Mouse (Mus musculus) heart, postnatal 25 days (tissue): ENCODE measurements around the gene Acrbp. TPM values are rescaled to one million over a fixed set of nuclear protein-coding genes. Genes with fewer than 3 reads are reported as not detected.

Experiments
- DNase-seq: peaks from one replicate; pipeline ENCODE4 v3.0.0; 2022; ENCODE audit warnings: low spot score
- intact Hi-C: fragments of 180-260 bp; cut with DNase I; formaldehyde crosslinking; loops from one replicate; pipeline ENCODE4 v1.15.1; 2025
- microRNA-seq: library from miRNA; unstranded; fragments of <30 nt; microRNA quantifications from one replicate; pipeline ENCODE4 v1.2.0, GENCODE M21; 2022
- total RNA-seq, 2 experiments: library from RNA; stranded (reverse); gene quantifications; 2 replicates each; pipeline ENCODE4 v1.2.3; 2021

Acrbp gene
- total RNA-seq, 2 experiments from 2014 or later = 2.5 to 4.1 TPM

DNA sequence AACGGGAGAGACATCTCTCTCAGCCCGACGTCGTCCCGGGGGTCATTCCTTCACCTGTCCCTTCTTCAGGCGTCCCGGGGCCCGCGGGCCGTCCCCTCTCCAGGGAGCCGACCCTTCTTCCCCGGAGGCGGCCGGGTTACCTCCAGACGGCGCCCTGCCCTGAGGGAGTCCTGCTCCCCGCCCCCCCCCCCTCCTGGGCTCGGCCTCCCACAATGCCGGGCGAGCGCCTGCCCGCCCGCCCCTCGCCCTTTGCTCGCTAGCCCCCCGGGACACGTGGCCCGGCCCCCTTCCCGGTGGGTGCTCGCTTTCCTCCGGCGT lies 46.7 kb downstream of the Acrbp start:
- DNase-seq = no peak
- intact Hi-C loops = loop anchor here (5.0 kb wide), 1 partner anchor 36 kb away; the partner anchor contains the start of gene Nop2

DNA sequence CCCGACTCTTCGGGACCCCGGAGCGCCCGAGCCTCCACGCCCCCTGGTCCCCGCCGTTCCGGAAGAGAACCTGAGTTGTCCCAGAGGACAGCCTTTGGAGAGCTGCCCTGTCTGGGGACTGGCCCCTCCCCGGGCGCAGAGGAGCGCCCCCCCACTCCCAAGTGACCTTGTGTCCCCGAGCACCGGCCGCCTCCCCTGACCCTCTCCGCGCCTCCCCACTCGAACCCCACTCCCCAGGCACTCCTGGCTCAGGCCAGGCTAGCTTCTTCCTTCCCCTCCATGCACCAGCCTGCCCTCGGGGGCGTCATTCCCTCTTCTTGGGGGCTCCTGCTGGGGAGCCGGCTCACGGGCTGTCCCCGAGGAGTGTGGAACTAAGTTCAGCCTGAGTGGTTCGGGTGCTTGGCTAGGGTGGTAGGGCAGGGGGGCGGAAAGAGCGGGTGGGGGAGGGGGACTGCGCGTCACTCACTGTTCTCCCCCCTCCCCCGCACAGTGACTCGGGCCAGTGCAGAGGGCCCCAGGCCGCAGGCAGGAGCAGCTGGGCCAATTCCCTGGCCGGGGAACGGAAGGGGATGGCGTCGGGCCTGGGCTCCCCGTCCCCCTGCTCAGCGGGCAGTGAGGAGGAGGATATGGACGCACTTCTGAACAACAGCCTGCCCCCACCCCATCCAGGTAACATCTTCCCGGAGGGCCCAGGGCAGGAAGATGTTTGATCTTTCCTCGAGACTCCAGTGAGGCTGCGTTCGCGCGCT lies 47.3 kb downstream of the Acrbp start:
- DNase-seq = peak; percentile 49
- intact Hi-C loops = loop anchor here (5.0 kb wide), 1 partner anchor 36 kb away; the partner anchor contains the start of gene Nop2

DNA sequence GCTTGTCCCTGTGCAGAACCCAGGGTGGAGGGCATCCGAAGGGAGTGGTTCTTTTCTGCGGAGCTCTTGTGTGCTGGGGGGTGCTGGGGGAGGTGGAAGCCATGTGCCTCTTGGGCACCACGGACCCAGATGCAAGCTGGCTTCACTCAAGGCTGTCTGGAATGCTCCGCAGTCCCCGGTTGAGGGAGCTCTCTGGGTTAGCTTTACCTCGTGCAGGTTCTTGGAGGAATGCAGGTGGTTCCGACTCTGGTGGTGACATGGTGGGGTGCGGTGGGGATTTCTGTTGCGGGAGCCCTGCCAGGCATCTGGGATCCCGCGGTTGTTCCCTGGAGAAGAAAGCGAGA lies 47.8 kb downstream of the Acrbp start:
- no peak for DNase-seq
- intact Hi-C loops = loop anchor here (5.0 kb wide), 1 partner anchor 35 kb away; the partner anchor contains the start of gene Nop2

DNA sequence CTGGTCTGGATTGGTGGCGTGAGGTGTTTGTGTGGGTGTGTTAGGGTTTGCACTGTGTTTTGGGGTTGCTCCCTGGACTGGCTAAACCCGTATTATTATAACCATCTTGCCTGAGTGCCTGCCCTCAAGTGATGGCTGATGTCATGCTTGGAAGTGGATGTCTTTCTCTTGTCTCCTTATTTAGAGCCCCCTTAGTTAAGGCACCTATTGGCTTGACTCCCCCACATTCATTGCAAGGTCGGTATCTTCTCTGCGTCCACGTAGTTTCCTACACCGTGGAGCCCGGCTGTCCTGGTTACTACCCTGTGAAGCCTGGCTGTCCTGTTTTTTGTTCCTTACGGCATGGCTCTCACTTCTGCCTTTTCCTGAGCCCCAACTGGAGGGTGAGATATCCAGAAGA lies 48.5 kb downstream of the Acrbp start:
- intact Hi-C loops = loop anchor here (5.0 kb wide), 1 partner anchor 34 kb away; the partner anchor contains the start of gene Nop2
- no peak for DNase-seq

DNA sequence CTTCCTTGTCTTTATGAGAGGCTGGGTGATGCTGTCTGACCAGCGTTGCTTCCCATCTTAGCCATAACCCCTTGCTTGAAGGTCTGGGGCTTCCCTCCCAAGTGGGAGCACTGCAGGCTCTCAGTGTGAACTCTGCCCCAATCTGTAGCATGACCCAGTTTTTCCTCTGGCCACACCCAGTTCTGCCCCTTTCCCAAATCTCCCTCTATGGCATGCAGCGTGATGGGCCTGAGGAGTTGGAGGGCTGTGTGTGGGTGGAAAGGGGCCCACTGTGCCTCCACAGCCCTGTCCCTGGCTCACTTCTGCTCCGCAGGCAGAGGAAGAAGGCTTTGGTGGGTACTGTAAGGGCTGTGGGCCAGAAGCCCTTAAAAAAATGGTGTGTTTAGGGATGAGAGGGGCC lies 49.0 kb downstream of the Acrbp start:
- intact Hi-C loops = loop anchor here (5.0 kb wide), 1 partner anchor 34 kb away; the partner anchor contains the start of gene Nop2
- DNase-seq = no peak

DNA sequence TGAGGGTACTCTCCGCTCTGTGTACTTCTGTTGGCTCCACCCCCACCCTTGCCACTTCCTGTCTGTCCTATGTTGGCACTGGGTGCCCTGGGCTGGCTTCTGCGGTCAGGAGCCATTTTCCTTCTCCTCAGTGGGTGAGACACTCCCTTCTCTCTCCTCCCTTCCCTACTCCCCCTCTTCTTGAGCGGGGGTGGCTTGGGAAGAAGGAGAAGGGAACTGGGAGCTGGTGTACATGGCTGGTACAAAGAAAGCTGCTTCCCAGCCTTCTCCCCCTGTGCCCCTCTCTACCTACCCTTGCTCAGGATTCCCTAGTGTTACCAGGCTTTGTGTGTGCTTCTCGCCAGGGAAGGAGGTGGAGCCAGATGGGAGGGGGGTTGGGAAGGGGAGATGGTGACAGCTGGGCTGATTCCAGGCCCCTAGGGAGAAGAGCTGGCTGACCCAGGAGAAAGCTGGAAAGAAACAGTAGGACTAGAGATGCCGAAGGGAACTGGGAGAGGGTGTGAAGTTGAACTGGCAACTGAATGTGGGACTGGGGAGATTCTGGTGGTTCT lies 50.0 kb downstream of the Acrbp start:
- intact Hi-C loops = loop anchor here (5.0 kb wide), 1 partner anchor 33 kb away; the partner anchor contains the start of gene Nop2
- DNase-seq = peak; percentile 43

DNA sequence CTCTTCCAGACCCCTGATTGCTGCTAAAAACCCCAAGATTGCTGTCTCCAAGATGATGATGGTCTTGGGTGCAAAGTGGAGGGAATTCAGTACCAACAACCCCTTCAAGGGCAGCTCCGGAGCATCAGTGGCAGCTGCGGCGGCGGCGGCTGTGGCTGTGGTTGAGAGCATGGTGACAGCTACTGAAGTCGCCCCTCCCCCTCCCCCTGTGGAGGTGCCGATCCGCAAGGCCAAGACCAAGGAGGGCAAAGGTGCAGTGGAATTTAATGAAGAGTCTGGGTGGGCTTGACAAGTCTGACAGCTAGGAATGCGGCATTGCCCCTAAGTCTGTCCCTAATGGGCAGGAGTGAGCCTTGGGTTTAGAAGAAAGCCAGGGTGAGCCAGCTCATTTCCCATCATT lies 52.0 kb downstream of the Acrbp start:
- intact Hi-C loops = no loop called here
- DNase-seq = no peak

DNA sequence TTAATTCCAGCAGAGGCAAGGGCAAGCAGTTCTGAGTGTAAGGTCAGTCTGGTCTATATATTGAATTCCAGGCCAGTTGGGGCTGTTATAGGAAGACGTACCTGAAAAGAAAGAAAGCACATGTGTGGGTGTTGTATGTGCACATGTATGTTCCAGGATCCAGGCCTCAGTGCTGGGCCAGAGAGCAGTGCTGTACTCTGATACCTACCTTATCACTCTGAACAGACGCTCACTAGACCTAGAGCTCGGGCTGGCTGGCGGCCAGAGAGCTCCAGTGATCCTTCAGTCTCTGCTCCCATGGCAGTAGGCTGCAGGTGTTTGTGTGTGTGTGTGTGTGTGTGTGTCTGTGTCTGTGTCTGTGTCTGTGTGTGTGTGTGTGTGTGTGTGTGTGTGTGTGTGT lies 54.7 kb downstream of the Acrbp start:
- intact Hi-C loops = no loop called here
- DNase-seq = no peak

DNA sequence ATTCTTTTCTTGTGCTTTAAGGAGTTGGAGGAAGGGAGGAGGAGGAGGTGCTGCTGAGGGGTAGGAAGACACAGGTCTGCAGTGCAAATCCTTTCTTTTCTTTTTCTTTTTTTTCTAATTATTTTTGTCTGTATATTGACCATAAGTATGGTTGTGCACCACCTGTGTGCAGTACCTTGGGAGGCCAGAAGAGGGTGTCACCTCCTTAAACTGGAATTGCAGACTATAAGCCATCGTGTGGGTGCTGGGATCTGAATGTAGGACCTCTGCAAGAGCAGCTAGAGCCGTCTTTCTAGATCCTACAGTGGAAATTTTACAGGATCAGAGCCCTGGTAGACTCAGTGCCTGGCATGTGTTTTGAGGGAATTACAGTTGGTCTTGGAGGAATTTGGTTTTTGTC lies 58.2 kb downstream of the Acrbp start:
- DNase-seq = no peak
- intact Hi-C loops = no loop called here

DNA sequence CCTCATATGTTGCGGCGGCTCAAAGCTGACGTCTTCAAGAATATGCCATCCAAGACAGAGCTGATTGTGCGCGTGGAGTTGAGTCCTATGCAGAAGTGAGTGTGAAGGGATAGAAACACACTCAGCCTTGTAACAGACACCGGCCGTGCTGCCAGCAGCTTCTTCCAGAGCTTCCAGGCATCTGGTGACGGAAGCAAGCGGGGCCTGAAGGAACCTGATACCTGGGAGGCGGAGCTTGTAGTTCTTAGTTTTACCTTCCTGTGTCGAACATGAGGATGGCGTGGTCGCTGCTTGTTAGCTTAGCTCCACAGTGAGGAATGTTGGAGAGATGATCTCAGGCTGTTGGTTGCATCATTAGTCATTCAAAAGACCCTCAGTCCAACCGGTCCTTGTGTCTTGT lies 59.9 kb downstream of the Acrbp start:
- intact Hi-C loops = no loop called here
- no peak for DNase-seq

DNA sequence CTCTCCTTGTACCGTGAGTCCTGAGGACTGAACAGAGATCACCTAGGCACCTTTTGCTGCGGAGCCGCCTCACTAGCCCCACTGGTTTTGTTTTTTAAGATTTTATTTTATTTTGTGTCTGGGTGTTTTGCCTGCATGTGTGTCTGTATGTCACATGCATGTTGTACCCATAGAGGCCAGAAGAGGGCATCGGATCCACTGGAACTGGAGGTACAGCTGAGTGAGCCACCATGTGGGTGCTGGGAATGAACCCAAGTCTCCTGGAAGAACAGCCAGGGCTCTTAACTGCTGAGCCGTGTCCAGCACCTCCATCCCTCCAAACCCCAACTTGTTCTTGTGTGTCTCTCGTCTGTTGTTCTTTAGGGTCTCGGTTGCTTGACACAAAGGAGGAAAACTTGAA lies 61.4 kb downstream of the Acrbp start:
- intact Hi-C loops = no loop called here
- no peak for DNase-seq

DNA sequence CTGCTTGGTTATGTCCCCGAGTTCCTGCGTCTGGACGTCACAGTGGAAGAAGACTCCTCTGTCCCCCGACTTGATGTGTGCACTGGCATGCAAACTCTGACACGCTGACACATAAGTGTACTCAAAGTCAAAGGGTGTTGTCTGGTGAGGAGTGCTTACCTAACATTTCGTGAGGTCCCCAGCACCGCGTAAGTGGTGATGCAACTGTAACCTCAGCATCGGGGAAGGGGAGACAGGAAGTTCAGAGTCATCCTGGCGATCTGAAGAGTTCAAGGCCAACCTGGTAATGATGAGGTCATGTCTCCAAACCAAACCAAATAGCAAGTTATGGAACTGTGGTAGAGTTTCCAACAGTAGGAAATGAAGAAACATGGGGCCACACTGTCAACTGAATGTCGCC lies 63.1 kb downstream of the Acrbp start:
- DNase-seq = no peak
- intact Hi-C loops = no loop called here

Small RNA genes lying within 50 kb of the gene (microRNA-seq; reads per million reads assigned to microRNA genes)
- 0.83 reads per million for gene Mir7045

Other genes with a start within 250 kb of the Acrbp start
- gene Spsb2, start 241.0 kb upstream of the Acrbp start, total RNA-seq = 1 to 10 TPM; 2.9 to 3.3 TPM
- gene Tpi1, start 235.4 kb upstream of the Acrbp start, total RNA-seq = 100 to 1,000 TPM; 837 to 904 TPM
- gene Usp5, start 220.2 kb upstream of the Acrbp start, total RNA-seq = 10 to 100 TPM; 73.7 to 75.3 TPM
- 1 to 10 TPM in 1 of 2 experiments, under 1 TPM in 1; 0.91 to 1.6 TPM for gene Cdca3, start 220.1 kb upstream of the Acrbp start, total RNA-seq
- gene Gnb3, start 209.4 kb upstream of the Acrbp start, total RNA-seq = 1 to 10 TPM; 3.0 to 3.2 TPM
- gene P3h3, start 191.9 kb upstream of the Acrbp start, total RNA-seq = 10 to 100 TPM; 12.3 to 13.5 TPM
- gene Gpr162, start 185.7 kb upstream of the Acrbp start, total RNA-seq = 1 to 10 TPM in 1 of 2 experiments, under 1 TPM in 1; 0.62 to 1.0 TPM
- gene Cd4, start 161.5 kb upstream of the Acrbp start, total RNA-seq = 1 to 10 TPM in 1 of 2 experiments, under 1 TPM in 1; 0.73 to 1.3 TPM
- under 1 TPM; 0.34 to 0.83 TPM for gene Lag3, start 138.0 kb upstream of the Acrbp start, total RNA-seq
- 100 to 1,000 TPM; 235 to 245 TPM for gene Ptms, start 129.6 kb upstream of the Acrbp start, total RNA-seq
- 100 to 1,000 TPM; 205 to 207 TPM for gene Mlf2, start 118.3 kb upstream of the Acrbp start, total RNA-seq
- gene Cops7a, start 84.2 kb upstream of the Acrbp start, total RNA-seq = 10 to 100 TPM; 85.8 to 88.6 TPM
- 1 to 10 TPM in 1 of 2 experiments, under 1 TPM in 1; 0.49 to 1.1 TPM for gene Pianp, start 53.0 kb upstream of the Acrbp start, total RNA-seq
- 10 to 100 TPM; 19.2 to 22.0 TPM for gene Zfp384, start 40.5 kb upstream of the Acrbp start, total RNA-seq
- 10 to 100 TPM; 35.0 to 35.6 TPM for gene Ing4, start 9.9 kb upstream of the Acrbp start, total RNA-seq
- not detected for gene Lpar5, start 18.2 kb downstream of the Acrbp start, total RNA-seq
- 100 to 1,000 TPM; 111 to 116 TPM for gene Chd4, start 46.3 kb downstream of the Acrbp start, total RNA-seq
- gene Nop2, start 82.2 kb downstream of the Acrbp start, total RNA-seq = 10 to 100 TPM; 19.4 to 20.0 TPM
- gene Iffo1, start 95.6 kb downstream of the Acrbp start, total RNA-seq = 10 to 100 TPM in 1 of 2 experiments, 1 to 10 TPM in 1; 7.1 to 12.0 TPM
- gene Gapdh, start 116.8 kb downstream of the Acrbp start, total RNA-seq = 1,000 to 10,000 TPM; 4,843 to 4,911 TPM
- gene Ncapd2, start 142.0 kb downstream of the Acrbp start, total RNA-seq = 10 to 100 TPM; 21.9 to 26.8 TPM
- gene Mrpl51, start 142.1 kb downstream of the Acrbp start, total RNA-seq = 100 to 1,000 TPM; 308 to 324 TPM
- 1 to 10 TPM; 6.2 to 6.3 TPM for gene Vamp1, start 165.9 kb downstream of the Acrbp start, total RNA-seq
- gene Tapbpl, start 182.2 kb downstream of the Acrbp start, total RNA-seq = 1 to 10 TPM; 4.1 to 5.0 TPM
- under 1 TPM; 0.16 to 0.36 TPM for gene Cd27, start 187.3 kb downstream of the Acrbp start, total RNA-seq
- gene Tuba3a, start 236.4 kb downstream of the Acrbp start, total RNA-seq = not detected